Mouse (Mus musculus): ENCODE measurements at regions not wholly inside any gene's neighbourhood (a gene's known extent, or its start where the extent isn't known, plus 50 kb on each side); places are given as distances from the start of the nearest gene placed in this dataset.

DNA sequence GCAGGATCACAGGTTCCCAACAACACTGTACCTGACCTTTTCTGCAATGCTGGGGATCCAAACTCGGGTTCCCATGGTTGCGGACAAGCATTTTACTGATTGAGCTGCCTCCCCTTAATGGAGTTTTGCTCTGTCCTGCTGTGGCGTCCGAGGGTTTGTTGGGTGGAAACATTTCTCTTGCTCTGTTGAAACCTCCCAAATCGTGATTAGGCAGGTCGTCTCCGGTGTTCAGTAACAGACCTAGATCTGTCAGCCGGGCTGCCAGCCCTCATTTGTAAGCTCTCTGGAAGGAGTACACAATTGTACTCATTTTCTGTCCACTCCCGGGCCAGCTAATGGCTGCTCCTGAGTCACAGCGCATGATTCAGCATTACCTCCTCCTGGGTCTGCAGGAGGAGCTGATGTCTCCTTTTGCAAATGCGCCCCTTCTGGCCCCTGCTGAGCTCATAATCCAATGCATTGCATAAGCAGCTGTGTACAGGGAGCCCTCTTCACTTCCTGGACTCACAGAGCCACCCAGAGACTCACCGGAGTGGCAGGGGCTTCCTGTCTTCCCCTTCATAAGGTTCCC, 49.8 kb upstream of the Sipa1l2 start:
- DNase-seq: peak; percentile 34 to 59

Data from thymus, postnatal 36 days (tissue).